Mouse (Mus musculus): Measurements from ENCODE around the gene Cfap99. TPM values are rescaled to one million over a fixed set of nuclear protein-coding genes. Genes with fewer than 3 reads are reported as not detected.
A peak's percentile ranks its signal among the peaks of the same experiment; 100 is the strongest.

Gene Cfap99
- polyA plus RNA-seq, 1 experiment from 2014 or later = 0.08 TPM

- Histone ChIP-seq H3K4me1 (replicated peaks) (peaks cover 22% of the 10 kb centered on the region), H3K9me3 (no peaks in the 10 kb centered on the region), H3K27ac (no peak overlapping the region), H3K4me2 (no peak overlapping the region), H3K9ac (no peak overlapping the region), H3K4me3 (no peak overlapping the region), H3K27me3 (peaks cover 43% of the 10 kb centered on the region), H3K36me3 (no peaks in the 10 kb centered on the region)
- ATAC-seq (ENCODE audit: low FRiP score) = no peak
- WGBS = 83% methylated on average over 5 of the region's 5 CpGs
Observed at GRCm38 (mm10) chr5:34283355-34283754, 5.0 kb upstream of the Cfap99 start.

- H3K4me3 ChIP-seq = no peak overlapping the region
- H3K36me3 ChIP-seq = no peaks in the 10 kb centered on the region
- H3K9me3 ChIP-seq = no peaks in the 10 kb centered on the region
- 57% methylated on average over 3 of the region's 3 CpGs for WGBS
- no peak overlapping the region for H3K4me2 ChIP-seq
- H3K27me3 ChIP-seq = peaks cover 47% of the 10 kb centered on the region
- peaks cover 25% of the 10 kb centered on the region for H3K4me1 ChIP-seq (replicated peaks)
- H3K27ac ChIP-seq = no peak overlapping the region
- no peak for ATAC-seq (ENCODE audit: low FRiP score)
- no peak overlapping the region for H3K9ac ChIP-seq
Observed at GRCm38 (mm10) chr5:34284156-34284750, 4.1 kb upstream of the Cfap99 start.

GRCm38 (mm10) chr5:34285285-34285684, 3.1 kb upstream of the Cfap99 start:
- H3K4me2 ChIP-seq = no peak overlapping the region
- H3K9me3 ChIP-seq = no peaks in the 10 kb centered on the region
- peaks cover 57% of the 10 kb centered on the region for H3K27me3 ChIP-seq
- H3K9ac ChIP-seq = no peak overlapping the region
- WGBS = 85% methylated on average over 2 of the region's 2 CpGs
- H3K27ac ChIP-seq = no peak overlapping the region
- H3K4me1 ChIP-seq (replicated peaks) = peaks cover 25% of the 10 kb centered on the region
- no peaks in the 10 kb centered on the region for H3K36me3 ChIP-seq
- no peak for ATAC-seq (ENCODE audit: low FRiP score)
- no peak overlapping the region for H3K4me3 ChIP-seq

- no peak overlapping the region for H3K27ac ChIP-seq
- H3K9ac ChIP-seq = peak overlapping the region; percentile 76
- H3K27me3 ChIP-seq = peaks cover 62% of the 10 kb centered on the region
- peak overlapping the region; percentile 91 for H3K4me2 ChIP-seq
- WGBS = 2% methylated on average over 11 of the region's 11 CpGs
- no peak for ATAC-seq (ENCODE audit: low FRiP score)
- H3K9me3 ChIP-seq = no peaks in the 10 kb centered on the region
- peaks cover 25% of the 10 kb centered on the region for H3K4me1 ChIP-seq (replicated peaks)
- H3K36me3 ChIP-seq = no peaks in the 10 kb centered on the region
- H3K4me3 ChIP-seq = peak overlapping the region; percentile 73
Observed at GRCm38 (mm10) chr5:34286516-34286915, 1.9 kb upstream of the Cfap99 start.

GRCm38 (mm10) chr5:34287001-34287837, 1.2 kb upstream of the Cfap99 start:
- Histone ChIP-seq H3K27ac (no peak overlapping the region), H3K4me3 (peak overlapping the region; percentile 73), H3K36me3 (no peaks in the 10 kb centered on the region), H3K4me2 (peak overlapping the region; percentile 91), H3K4me1 (replicated peaks) (peaks cover 25% of the 10 kb centered on the region), H3K9me3 (no peaks in the 10 kb centered on the region), H3K27me3 (peaks cover 60% of the 10 kb centered on the region), H3K9ac (peak overlapping the region; percentile 76)
- WGBS = under 1% methylated on average over 54 of the region's 54 CpGs
- no peak for ATAC-seq (ENCODE audit: low FRiP score)

- H3K4me1 ChIP-seq (replicated peaks) = peaks cover 24% of the 10 kb centered on the region
- H3K36me3 ChIP-seq = no peaks in the 10 kb centered on the region
- H3K27me3 ChIP-seq = peaks cover 57% of the 10 kb centered on the region
- peak overlapping the region; percentile 76 for H3K9ac ChIP-seq
- 0% methylated on average over 18 of the region's 18 CpGs for WGBS
- H3K4me2 ChIP-seq = peak overlapping the region; percentile 91
- H3K9me3 ChIP-seq = no peaks in the 10 kb centered on the region
- peak overlapping the region; percentile 69 for H3K27ac ChIP-seq
- H3K4me3 ChIP-seq = peak overlapping the region; percentile 73
- ATAC-seq (ENCODE audit: low FRiP score) = peak; percentile 21
Observed at GRCm38 (mm10) chr5:34287838-34288145, 608 bp upstream of the Cfap99 start.

- Histone ChIP-seq H3K27ac (no peak overlapping the region), H3K4me3 (no peak overlapping the region), H3K4me2 (peak overlapping the region; percentile 91), H3K4me1 (replicated peaks) (peaks cover 20% of the 10 kb centered on the region), H3K9me3 (no peaks in the 10 kb centered on the region), H3K27me3 (peaks cover 51% of the 10 kb centered on the region), H3K9ac (no peak overlapping the region), H3K36me3 (no peaks in the 10 kb centered on the region)
- no peak for ATAC-seq (ENCODE audit: low FRiP score)
- WGBS = 72% methylated on average over 2 of the region's 2 CpGs
Observed at GRCm38 (mm10) chr5:34289286-34289685, 886 bp downstream of the Cfap99 start.

- H3K9me3 ChIP-seq = no peaks in the 10 kb centered on the region
- no peak overlapping the region for H3K27ac ChIP-seq
- H3K36me3 ChIP-seq = no peaks in the 10 kb centered on the region
- ATAC-seq (ENCODE audit: low FRiP score) = no peak
- H3K4me1 ChIP-seq (replicated peaks) = 0 out of 2 replicates have a peak, but pooled peaks cover 3% of the 10 kb centered on the region
- H3K4me3 ChIP-seq = no peak overlapping the region
- H3K9ac ChIP-seq = no peak overlapping the region
- WGBS = 79% methylated on average over 6 of the region's 6 CpGs
- no peak overlapping the region for H3K4me2 ChIP-seq
- peaks cover 19% of the 10 kb centered on the region for H3K27me3 ChIP-seq
Observed at GRCm38 (mm10) chr5:34293363-34293762, 5.0 kb downstream of the Cfap99 start.

GRCm38 (mm10) chr5:34294696-34295095, 6.3 kb downstream of the Cfap99 start:
- no peak overlapping the region for H3K27ac ChIP-seq
- H3K4me3 ChIP-seq = no peak overlapping the region
- no peak overlapping the region for H3K4me2 ChIP-seq
- no peaks in the 10 kb centered on the region for H3K4me1 ChIP-seq (replicated peaks)
- WGBS = 39% methylated on average over 2 of the region's 2 CpGs
- peaks cover 11% of the 10 kb centered on the region for H3K27me3 ChIP-seq
- H3K9me3 ChIP-seq = no peaks in the 10 kb centered on the region
- no peaks in the 10 kb centered on the region for H3K36me3 ChIP-seq
- no peak overlapping the region for H3K9ac ChIP-seq
- no peak for ATAC-seq (ENCODE audit: low FRiP score)

GRCm38 (mm10) chr5:34295141-34295540, 6.7 kb downstream of the Cfap99 start:
- H3K27ac ChIP-seq = no peak overlapping the region
- WGBS = 100% methylated on average over 2 of the region's 2 CpGs
- H3K4me3 ChIP-seq = no peak overlapping the region
- H3K36me3 ChIP-seq = no peaks in the 10 kb centered on the region
- H3K9ac ChIP-seq = no peak overlapping the region
- H3K27me3 ChIP-seq = peaks cover 7% of the 10 kb centered on the region
- H3K4me2 ChIP-seq = no peak overlapping the region
- no peak for ATAC-seq (ENCODE audit: low FRiP score)
- no peaks in the 10 kb centered on the region for H3K9me3 ChIP-seq
- H3K4me1 ChIP-seq (replicated peaks) = no peaks in the 10 kb centered on the region

- no peak overlapping the region for H3K27ac ChIP-seq
- H3K27me3 ChIP-seq = peaks cover 3% of the 10 kb centered on the region; the same call in 1 of the 2 replicates
- no peak overlapping the region for H3K4me2 ChIP-seq
- H3K9ac ChIP-seq = peak overlapping the region; percentile 13; the same call in 1 of the 2 replicates
- WGBS = 62% methylated on average over 4 of the region's 4 CpGs
- H3K36me3 ChIP-seq = no peaks in the 10 kb centered on the region
- no peaks in the 10 kb centered on the region for H3K9me3 ChIP-seq
- H3K4me1 ChIP-seq (replicated peaks) = no peaks in the 10 kb centered on the region
- ATAC-seq (ENCODE audit: low FRiP score) = no peak
- no peak overlapping the region for H3K4me3 ChIP-seq
Observed at GRCm38 (mm10) chr5:34298061-34298460, 9.7 kb downstream of the Cfap99 start.

- no peak overlapping the region for H3K4me3 ChIP-seq
- H3K36me3 ChIP-seq = no peaks in the 10 kb centered on the region
- no peak overlapping the region for H3K27ac ChIP-seq
- ATAC-seq (ENCODE audit: low FRiP score) = no peak
- H3K27me3 ChIP-seq = peaks cover 3% of the 10 kb centered on the region; the same call in 1 of the 2 replicates
- no peaks in the 10 kb centered on the region for H3K9me3 ChIP-seq
- H3K4me2 ChIP-seq = no peak overlapping the region
- WGBS = 87% methylated on average over 10 of the region's 10 CpGs
- H3K4me1 ChIP-seq (replicated peaks) = no peaks in the 10 kb centered on the region
- H3K9ac ChIP-seq = no peak overlapping the region
Observed at GRCm38 (mm10) chr5:34298937-34299535, 10.6 kb downstream of the Cfap99 start.
